Mouse (Mus musculus): ENCODE measurements around the gene Hoxb13.

Hoxb13 gene

GRCm38 (mm10) chr11:96189810-96190522 is 4.2 kb upstream of the Hoxb13 start:
- no peak for DNase-seq (ENCODE audit: low read depth)

- no peak for DNase-seq (ENCODE audit: low read depth)
Observed at GRCm38 (mm10) chr11:96191132-96191531, 3.0 kb upstream of the Hoxb13 start.

- DNase-seq (ENCODE audit: low read depth), result no peak
Observed at GRCm38 (mm10) chr11:96194401-96194710, 240 bp downstream of the Hoxb13 start.

- DNase-seq (ENCODE audit: low read depth), result no peak
Observed at GRCm38 (mm10) chr11:96194961-96195640, 985 bp downstream of the Hoxb13 start.

GRCm38 (mm10) chr11:96195769-96196280 is 1.7 kb downstream of the Hoxb13 start:
- DNase-seq (ENCODE audit: low read depth), result no peak

GRCm38 (mm10) chr11:96198642-96199041 is 4.5 kb downstream of the Hoxb13 start:
- DNase-seq (ENCODE audit: low read depth), result peak; percentile 80

GRCm38 (mm10) chr11:96199181-96200086 is 5.3 kb downstream of the Hoxb13 start:
- peak; percentile 65 for DNase-seq (ENCODE audit: low read depth)

- DNase-seq (ENCODE audit: low read depth), result peak; percentile 51
Observed at GRCm38 (mm10) chr11:96200183-96200655, 6.1 kb downstream of the Hoxb13 start.

GRCm38 (mm10) chr11:96201741-96202140 is 7.6 kb downstream of the Hoxb13 start:
- no peak for DNase-seq (ENCODE audit: low read depth)

GRCm38 (mm10) chr11:96202401-96203081 is 8.4 kb downstream of the Hoxb13 start:
- DNase-seq (ENCODE audit: low read depth), result peak; percentile 37

GRCm38 (mm10) chr11:96203182-96203788 is 9.2 kb downstream of the Hoxb13 start:
- DNase-seq (ENCODE audit: low read depth), result peak; percentile 69

- no peak for DNase-seq (ENCODE audit: low read depth)
Observed at GRCm38 (mm10) chr11:96203789-96204186, 9.7 kb downstream of the Hoxb13 start.

GRCm38 (mm10) chr11:96204351-96204750 is 10.2 kb downstream of the Hoxb13 start:
- peak; percentile 33 for DNase-seq (ENCODE audit: low read depth)

GRCm38 (mm10) chr11:96205426-96206131 is 11.5 kb downstream of the Hoxb13 start:
- DNase-seq (ENCODE audit: low read depth), result peak; percentile 52

GRCm38 (mm10) chr11:96223813-96224212 is 29.7 kb downstream of the Hoxb13 start:
- DNase-seq (ENCODE audit: low read depth), result peak; percentile 55

GRCm38 (mm10) chr11:96227676-96228075 is 33.6 kb downstream of the Hoxb13 start:
- DNase-seq (ENCODE audit: low read depth), result no peak

- peak; percentile 73 for DNase-seq (ENCODE audit: low read depth)
Observed at GRCm38 (mm10) chr11:96234906-96235305, 40.8 kb downstream of the Hoxb13 start.

- peak; percentile 68 for DNase-seq (ENCODE audit: low read depth)
Observed at GRCm38 (mm10) chr11:96240211-96240610, 46.1 kb downstream of the Hoxb13 start.
